Mouse (Mus musculus) left cerebral cortex, postnatal 25 days (tissue): ENCODE measurements at regions not wholly inside any gene's neighbourhood (a gene's known extent, or its start where the extent isn't known, plus 50 kb on each side); places are given as distances from the start of the nearest gene placed in this dataset.

Experiments used
- DNase-seq, 2 experiments: peaks; one replicate each; pipeline ENCODE4 v3.0.0; 2022; ENCODE audit warnings: low spot score in 2 of 2, mixed read lengths in 1 of 2
- intact Hi-C: fragments of 180-260 bp; cut with DNase I; formaldehyde crosslinking; loops from one replicate; pipeline ENCODE4 v1.15.1; 2025

DNA sequence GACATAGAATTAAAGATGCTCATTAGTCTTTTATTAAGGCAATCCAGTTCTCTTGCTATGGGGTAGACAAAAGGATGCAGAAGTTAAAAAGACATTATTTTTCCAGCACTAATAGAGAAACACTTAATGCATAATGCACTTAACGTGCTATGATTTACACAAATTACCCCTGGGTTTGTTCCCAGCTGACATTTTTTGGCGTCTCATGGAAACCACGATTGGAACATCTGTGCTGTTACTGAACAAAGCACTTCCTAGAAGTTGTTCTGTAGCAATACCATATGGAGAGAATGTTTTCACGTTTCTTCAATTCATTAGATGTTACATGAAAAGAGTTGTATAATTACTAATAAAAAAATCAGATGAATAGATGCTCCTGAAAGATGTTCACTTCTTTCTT is 635.2 kb downstream of the Gm597 start:
- DNase-seq: no peak
- intact Hi-C loops: no loop called here

DNA sequence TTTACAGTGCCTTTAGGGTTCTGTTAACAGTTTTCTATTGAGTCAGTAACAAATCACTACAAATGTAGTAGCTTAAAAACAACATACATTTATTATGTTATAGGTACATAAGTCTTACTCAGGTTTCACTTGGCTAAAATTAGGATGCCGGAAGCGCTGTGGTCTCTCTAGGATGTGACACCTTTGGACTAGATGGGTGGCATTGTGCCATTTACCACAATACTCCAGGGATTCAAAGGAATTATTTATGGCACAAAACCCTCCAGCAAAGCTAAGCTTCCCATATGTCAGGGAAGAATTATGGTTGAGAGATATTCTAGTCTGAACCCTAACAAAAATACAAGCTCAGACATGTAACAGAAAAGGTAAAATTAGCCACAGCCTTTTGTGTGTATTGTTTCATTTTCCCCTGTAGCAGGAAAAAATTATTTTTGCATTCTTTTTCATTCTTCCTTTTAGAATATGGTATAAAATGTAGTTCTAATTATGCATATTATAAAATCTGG is 678.0 kb downstream of the Gm597 start:
- intact Hi-C loops: no loop called here
- peak in 1 of 2 experiments; percentile 54 for DNase-seq

DNA sequence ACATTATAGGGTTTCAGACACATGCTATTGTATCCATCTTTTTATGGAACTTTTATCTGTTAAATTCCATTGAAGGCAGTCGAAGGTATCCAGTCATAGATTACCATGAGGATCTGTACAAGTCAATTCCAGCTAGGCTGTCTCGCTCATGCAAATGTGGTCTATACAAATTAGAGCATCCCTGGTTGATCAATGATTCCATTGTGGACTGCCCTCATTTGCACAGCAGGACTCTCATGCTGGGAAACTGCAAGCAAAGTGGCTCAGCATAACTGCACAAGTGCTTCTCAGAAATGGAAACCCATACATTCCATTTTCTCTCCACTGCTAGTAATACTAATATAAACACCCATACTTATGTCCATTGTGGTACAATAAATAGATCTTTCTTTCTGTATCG is 695.6 kb downstream of the Gm597 start:
- DNase-seq: no peak
- intact Hi-C loops: no loop called here

- peak in 1 of 2 experiments; percentile 2 for DNase-seq
- intact Hi-C loops: no loop called here
Measured at GRCm38 (mm10) chr1:28053980-28054379, 726.1 kb downstream of the Gm597 start.

DNA sequence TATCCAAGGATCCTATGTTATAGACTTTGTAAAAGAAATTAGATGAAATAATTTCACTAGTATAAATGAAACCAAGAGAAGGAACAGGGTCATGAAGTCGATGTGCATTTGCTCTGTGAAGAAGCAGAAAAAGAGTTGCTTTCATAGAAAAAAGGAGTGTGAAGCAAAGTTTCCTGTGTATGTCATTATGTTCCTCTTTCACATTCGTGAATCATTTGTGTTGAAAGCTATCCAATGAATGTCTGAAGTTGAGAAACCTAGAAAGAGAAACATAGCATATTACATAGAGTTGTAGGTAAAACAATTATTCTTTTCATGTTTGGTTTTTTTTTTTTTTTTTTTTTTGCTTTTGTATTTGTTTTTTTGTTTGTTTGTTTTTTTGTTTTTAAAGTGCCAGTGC is 732.1 kb downstream of the Gm597 start:
- no peak for DNase-seq
- intact Hi-C loops: no loop called here

- no peak for DNase-seq
- intact Hi-C loops: no loop called here
Measured at GRCm38 (mm10) chr1:28047379-28047778, 732.7 kb downstream of the Gm597 start.

GRCm38 (mm10) chr1:28045695-28046094 is 734.4 kb downstream of the Gm597 start:
- DNase-seq: peak in 1 of 2 experiments; percentile 14
- intact Hi-C loops: no loop called here

GRCm38 (mm10) chr1:28025720-28026119 is 754.3 kb downstream of the Gm597 start:
- intact Hi-C loops: loop anchor here (1.0 kb wide), 1 partner anchor 42 kb away; no protein-coding TSS in a partner anchor
- DNase-seq: no peak

DNA sequence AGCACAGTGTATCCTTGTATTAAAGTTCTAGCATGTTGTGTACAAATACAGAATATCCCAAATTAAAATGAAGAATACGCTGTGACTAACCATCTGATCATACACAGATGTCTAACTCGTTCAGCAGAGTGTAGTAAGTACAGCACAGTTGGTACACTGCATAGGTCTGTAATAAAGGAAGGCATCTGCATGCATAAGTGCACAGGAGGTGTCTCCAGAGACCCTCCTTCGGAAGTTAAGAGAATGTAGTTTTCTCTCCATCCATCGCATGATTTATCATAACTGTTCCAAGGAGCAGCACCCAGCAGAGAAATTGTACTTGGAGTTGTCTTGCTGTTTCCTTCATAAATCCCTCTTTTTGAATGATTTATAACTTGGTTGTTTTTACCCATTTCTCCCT is 781.6 kb downstream of the Gm597 start:
- DNase-seq: no peak
- intact Hi-C loops: no loop called here

DNA sequence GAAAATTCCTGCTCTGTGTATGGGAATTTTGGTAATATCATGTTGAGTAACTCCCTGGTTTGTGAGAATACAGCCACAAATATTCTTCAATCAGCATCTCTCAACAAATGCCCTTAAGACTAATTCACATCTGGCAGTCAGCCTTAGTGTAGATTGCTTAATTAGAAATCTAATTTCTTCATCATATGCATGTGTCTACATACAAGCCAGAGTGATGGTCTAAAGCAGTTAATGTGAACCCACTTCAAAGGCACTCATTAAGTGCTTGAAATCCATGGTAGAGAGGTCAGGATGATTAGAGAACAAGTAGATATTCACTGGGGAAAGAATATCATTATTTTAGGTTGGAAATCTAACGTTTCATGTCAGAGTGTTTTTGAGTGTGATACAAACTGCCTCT is 816.7 kb downstream of the Gm597 start:
- DNase-seq: no peak
- intact Hi-C loops: no loop called here
